Mouse (Mus musculus) frontal cortex, postnatal 14 days (tissue): ENCODE measurements at regions not wholly inside any gene's neighbourhood (a gene's known extent, or its start where the extent isn't known, plus 50 kb on each side); places are given as distances from the start of the nearest gene placed in this dataset.

Experiments
- DNase-seq, 2 experiments: peaks; one replicate each; pipeline ENCODE4 v3.0.0; 2022; ENCODE audit warnings: low spot score in 2 of 2

DNA sequence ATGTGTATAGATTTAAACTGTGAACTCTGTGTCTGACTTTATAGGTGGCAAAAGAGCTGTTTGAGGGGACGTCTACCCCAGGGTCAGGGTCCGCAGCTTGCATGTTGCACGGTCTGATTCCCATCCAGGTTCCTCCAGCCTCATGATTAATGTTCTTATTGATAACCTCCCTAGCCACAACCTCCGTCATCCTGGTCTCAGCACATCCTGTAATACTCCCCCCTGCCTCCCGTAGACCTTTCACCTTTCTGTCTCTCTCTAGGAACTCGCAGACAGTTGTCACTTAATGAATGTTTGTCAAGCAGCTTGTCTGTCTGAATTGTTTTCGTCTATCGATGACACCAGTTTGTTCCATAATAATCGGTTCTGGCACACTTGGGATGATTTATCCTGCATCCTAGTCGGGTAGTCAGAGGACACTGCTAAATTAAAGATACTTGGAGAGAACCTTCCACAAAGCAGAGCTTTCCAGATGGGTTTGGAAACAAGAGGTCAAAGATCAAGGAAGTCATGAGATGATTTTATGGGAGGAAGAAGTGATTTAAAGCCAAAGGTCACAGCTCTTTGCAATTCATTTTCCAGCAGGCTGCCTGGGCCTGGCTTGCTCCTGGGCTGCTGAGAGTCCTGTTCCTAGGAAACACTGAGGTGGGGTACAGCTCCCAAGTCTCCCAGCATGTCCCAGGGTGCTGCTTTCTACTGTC lies 435.9 kb downstream of the Prdm2 start:
- DNase-seq: no peak

DNA sequence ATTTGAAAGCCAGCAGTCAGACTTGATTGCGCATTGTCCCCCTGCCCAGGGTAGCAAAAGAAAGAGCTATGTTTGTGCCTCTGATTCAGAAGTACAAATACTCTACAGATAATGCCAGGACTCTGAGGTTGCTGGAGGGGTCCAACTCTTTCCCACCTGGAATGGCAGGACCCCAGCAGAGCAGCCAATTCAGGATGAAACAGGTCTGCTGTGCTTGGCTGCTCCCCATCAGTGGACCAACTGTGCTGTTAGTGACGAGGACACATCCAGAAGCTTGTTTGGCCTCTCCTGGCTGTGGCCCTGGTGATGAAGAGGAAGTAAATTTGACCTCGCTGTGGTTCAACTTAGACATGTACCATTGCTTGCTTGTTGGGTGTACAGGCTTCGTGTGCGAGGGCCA lies 437.8 kb downstream of the Prdm2 start:
- DNase-seq: no peak

DNA sequence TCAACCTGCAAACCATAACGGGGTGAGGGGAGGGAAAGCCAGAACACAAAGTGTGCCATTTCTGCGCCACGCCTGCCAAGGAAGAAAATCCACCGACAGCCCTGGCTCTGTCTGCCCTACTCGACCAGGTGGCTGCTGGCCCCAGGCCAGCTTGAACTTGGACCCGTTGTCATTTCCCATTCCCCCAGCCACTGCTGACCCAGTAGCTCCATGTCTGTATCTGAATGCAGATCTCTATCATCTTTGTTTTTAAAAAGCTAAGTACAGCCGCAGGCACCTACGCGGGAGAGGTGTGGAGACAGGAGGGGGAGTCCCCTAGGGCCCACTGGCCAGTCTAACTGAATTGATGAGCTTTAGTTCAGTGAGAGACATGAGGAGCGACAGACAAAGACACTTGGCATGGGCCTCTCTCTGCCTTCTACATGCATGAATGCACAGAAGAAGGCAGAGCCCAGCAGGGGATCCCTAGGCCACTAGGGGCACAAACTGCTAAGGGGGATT lies 439.1 kb downstream of the Prdm2 start:
- DNase-seq: no peak

DNA sequence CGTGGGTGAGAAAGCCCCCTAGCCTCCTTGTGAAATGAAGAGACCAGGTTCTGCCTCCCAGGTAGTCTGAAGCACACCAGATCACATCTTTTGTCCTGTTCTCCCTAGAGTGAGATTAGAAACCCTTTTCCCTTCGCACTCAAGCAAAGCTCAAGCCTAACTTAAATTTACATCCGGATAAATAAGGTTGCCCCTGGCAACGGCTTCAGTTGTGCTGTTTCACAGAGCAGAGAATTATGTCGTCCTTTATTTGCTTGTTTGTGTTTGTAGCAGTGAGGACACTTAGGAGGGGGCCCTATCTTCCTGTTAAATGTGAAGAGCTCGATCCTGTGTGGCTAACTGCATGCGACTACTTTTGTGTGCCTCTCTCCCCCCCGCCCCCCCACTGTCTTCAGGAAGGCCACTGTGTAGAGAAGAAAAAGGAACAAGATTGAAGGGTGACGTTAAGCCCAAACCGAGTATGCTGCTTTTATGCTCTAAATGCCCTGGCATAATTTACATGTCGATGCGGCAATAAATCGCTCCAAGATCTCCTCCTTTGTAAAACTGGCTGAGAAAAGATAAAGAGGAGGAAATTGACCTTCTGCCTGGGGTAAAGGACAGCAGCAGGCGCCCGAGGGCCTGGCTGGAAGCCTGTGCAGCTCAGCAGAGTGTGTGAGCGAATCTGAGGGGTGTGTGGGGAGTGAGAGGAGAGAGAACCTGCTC lies 439.9 kb downstream of the Prdm2 start:
- no peak for DNase-seq

DNA sequence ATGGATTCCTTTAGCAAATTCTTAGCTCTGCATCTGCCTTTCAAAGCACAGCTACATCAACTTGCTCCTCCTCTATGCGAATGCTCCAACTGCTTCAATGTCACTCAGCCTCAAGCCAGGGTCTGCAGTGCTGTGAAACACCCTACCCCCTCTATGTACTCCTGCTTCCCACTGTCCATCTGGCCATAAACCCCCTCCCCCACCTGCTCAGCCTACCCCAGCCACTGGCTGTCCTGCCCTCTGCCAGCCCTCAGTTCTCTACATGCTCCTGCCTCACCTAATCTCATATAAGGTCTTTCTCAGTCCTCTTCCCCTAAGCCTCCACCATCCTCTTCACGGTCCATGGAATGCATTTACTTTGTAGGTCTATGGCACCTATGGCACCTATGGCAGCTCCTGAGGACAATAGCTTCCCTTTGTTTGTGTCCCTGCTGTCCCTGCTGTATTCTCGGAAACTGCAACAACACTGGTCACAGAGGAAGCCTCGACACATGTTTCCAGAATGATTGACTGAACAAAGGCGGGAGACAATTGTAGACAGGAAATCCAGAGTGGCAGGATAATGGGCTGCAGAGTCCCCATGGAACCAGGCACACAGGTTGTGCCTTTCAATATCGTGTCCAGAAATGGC lies 441.2 kb downstream of the Prdm2 start:
- no peak for DNase-seq

DNA sequence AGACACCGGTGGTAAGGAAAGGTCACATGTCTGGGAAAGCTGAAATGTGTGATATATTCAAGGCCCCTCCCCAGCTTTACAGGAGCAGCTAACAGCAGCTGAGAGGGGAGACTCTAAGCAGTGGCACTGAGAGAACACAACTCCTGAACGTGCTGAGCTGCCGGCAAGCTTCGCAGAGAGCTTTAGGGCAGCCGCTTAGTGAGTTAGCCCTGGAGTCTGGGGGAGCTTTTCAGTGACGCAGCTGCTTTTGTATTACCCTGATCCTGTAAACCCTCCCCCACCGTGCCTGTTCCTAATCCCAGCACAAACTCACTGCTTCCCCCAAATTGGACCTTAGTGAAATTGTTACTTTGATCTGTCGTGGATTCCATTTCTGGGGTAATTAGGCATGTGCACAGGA lies 442.6 kb downstream of the Prdm2 start:
- DNase-seq: no peak

DNA sequence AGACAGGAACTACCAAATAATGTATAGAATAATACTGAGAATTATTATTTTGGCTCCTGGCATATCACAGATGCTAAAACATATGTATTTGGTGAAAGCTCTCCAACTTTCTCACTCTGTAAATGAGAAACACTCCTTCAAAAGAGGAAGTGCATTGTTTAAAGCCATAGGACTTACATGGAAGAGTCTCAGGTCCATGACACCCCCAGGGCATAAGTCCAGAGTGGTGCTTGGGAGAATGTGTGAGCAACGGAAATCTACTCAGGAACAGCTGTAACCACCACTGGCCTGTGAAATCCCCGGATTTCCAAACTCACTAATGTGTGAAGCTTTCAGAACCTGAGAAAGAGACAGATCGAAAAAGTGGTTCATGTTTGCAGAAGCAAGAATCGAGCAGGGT lies 445.1 kb downstream of the Prdm2 start:
- no peak for DNase-seq

DNA sequence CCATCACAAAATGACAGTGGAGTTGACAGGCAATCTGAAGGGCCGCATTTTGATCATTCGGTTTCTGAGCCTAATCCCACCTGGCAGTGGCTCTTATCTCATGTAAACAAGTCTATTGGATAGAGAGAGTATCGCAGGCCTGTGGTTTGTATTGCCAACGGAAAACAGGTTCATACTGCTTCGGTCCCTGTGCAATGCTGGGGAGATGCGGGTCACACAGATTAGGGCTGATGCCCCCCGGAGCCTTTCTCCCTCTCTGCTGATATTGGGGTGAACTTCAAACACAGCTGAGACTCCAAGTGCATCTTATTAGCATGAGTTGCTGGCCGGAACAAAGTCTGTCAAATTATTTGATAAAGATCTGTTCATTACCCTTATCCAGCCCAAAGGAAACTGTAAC lies 451.2 kb downstream of the Prdm2 start:
- DNase-seq: no peak

DNA sequence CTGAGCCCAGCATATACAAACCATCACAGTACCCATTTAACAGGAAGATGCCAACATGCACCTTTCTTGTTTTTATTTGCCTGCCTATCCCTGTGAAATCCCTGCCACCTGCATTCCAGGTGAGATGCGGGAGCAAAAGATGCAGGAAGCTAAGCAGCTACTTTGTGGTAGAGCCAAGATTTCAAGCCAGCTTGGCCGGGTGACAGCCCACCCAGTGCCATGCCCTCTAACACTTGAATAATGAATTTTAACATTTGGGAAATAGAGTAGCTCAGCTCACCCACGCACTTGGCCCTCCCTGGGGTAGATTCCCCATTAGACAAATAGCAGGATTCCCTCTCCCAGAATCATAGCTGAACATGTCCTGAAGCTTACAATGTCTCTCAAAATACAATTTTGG lies 454.7 kb downstream of the Prdm2 start:
- DNase-seq: no peak

DNA sequence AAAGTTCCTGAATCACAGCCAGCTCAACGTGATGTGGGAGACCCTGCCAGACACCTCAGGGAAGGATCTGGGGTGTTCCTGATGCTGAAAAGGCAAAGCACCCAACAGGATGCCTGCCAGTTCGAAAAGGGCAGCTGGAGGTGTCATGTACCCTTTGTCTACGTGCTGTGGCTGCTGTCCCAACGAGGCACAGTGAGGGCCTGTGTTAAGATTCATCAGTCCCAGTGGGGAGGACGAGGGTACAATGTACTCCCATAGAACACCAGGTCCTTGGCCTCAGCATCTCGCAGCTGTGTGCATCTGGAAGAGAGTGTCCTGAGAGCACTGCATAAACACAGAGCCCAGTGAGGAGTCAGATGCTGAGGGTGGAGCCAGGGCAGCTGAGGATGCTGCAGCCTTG lies 456.5 kb downstream of the Prdm2 start:
- DNase-seq: peak; percentile 13 to 48

DNA sequence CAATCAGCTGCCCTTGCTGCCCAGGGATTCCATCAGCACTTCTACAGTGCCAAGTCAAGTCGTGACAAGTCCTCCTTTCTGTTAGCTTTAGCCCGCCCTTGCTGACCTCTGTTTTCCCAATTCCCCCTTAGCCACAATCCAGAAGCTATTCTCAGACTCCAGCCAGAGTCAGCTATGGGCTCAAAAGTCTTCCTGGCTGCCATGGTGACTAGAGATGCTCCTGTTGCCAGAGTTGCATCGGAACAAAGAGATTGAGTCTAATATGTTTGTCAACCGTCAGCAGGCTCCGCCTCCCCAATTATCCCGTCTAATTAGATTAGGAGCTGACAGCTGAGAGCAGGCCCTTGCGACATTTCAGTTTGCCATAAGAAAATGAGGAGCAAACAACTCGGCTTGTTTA lies 462.9 kb downstream of the Prdm2 start:
- no peak for DNase-seq

DNA sequence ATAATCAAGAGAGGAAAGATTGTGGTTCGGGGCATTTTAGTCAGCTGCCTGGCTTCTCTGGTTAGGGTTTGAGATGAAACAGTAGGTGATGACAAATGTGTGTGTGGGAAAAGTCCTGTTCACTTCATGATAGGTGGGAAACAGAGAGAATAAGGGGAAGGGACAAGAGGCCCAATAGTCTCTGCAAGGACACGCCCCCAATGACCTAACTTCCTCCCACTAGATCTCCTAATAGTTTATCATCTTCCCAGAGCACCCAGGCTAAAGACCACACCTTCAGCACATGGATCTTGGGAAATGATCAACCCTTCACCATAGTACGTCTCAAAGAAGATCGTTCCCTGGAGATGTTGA lies 484.3 kb upstream of the Kazn start:
- DNase-seq: no peak

DNA sequence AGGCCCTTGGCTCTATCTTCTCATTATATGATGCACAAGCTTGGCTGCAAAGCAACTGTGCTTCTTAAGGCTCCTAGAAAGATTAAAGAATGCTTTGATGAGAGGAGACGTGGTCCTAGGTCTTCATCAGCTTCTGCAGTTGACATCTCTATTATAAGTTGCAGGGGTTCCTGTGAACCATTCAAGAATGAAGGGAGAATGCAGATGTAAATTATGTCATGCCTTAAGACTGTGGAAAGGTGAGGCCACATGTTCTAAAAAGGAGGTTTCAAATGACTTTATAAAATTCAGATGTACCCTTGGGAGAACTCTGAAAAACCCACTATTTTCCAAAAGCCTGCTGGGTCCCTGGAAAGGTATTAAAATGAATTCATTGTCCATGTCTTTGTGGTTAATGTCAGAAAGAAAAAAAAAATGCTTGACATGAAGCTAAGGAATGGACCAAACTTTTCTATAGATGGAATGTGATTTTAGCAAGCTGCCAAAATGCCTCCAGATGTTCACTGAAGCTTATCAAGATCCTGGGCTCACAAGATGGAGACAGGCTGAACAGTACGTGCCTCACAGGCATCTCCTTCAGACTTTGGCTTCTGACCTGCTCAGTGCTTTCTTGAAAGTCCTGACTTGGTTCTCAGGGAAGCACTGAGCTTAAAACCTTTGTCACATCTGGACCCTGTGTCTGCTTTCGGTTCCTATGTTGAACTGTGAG lies 483.8 kb upstream of the Kazn start:
- DNase-seq: no peak

DNA sequence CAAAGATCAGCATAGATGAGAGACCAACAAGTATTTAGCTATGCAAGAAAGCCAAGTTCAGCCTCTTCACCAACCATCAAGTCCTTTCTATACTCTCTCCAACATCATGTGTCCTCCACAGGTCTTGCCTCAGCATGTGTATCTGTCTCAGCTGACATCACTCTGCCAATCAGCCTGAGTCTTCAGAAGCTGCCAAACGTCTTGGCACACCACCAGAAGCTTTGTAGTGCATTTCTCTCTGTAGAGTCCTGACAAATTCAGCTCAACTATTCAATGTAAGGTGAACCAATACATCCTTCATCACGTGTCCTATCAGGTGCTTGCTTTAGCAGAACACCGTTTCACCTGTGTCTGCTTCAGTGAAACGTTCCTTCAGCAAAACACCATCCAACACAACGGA lies 462.4 kb upstream of the Kazn start:
- no peak for DNase-seq

DNA sequence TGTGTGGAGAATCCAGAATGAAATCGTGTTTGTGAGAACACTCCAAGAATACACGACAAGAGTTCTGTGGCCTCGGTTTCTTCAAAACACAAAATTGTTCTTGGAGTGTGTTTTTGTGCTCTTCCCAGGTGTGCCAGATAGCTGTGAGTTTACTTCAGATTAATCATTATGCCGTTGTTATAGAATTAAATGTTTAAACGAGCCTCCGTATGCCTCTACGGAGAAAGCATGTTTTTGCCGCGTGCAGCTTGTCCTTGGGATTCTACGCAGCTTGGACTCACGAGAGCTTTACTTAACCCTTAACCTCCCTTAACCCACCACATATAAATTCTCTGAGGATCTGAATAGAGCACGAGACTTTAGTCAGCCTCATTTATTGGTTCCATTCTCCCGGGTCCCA lies 455.7 kb upstream of the Kazn start:
- DNase-seq: no peak

DNA sequence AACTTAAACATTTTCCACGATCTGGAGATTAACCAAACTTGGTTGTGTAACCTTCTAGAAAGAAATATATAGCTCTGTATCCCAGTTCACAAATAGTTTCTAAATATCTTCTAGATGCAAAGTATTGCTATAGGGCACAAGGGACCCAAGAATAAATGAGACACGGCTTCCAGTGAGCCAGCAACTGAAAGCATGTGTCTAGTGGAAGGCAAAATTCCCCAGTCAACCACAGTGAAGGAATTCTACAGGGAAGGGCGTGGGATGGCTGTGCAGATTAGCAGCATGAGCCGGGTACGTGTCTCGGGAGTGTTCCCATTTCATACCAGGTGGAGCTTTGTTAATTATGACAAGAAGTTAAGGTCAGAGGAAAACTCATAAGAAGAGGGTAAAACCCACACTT lies 449.0 kb upstream of the Kazn start:
- DNase-seq: no peak

DNA sequence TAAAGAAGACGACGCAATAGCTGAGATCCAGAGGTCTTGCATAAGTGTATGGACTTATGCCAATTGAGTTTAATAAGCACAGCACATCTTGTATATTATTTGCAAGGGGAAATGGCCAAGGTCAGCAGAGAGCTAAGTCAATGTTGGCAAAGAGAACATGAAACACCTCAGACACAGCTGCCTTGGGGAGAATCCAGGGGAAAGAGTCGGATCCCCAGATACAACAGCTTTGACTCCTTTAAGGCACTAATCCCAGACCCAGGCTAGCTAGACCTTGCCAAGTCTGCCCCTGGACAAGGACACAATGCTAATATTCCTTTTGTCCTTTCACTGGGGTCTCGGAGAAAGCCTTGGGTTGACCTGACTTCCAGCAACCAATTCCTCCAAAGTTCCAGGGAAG lies 438.2 kb upstream of the Kazn start:
- no peak for DNase-seq

DNA sequence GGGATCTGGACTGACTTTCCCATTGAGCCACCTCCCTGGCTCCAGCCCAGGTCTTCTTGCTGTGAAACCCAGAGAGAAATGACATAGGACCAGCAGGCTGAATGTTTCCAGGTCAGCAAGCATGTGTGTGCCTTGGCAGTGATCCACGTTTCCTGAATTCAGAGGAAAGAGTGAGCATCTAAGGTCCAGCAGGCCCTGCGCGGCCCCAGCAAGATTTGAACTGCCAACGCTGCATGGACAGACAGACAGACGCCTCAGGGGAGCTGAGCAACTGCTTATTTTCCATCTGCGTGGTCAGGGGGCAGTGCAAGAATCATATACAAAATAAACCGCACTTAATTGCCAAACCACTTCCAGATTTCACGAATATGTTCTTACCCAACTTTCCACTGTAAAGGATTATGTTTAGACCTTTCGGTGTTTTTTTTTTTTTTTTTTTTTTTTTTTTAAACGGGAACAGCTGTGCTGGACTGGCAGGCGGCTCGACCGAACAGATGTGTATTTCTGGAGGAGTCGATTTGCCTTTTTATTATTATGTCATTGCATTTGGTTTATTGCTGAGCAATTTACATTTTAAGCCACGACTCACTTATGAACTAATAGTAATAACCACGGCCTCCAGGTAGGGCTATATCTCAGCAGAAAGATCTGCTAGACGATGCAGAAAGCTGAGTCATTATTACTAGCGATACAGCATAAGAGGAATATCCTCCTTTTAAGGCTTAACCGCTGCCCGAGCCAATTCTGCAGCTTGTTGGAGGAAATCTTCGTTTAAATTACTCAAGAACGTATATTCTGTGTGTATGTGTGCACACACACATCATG lies 435.7 kb upstream of the Kazn start:
- no peak for DNase-seq

DNA sequence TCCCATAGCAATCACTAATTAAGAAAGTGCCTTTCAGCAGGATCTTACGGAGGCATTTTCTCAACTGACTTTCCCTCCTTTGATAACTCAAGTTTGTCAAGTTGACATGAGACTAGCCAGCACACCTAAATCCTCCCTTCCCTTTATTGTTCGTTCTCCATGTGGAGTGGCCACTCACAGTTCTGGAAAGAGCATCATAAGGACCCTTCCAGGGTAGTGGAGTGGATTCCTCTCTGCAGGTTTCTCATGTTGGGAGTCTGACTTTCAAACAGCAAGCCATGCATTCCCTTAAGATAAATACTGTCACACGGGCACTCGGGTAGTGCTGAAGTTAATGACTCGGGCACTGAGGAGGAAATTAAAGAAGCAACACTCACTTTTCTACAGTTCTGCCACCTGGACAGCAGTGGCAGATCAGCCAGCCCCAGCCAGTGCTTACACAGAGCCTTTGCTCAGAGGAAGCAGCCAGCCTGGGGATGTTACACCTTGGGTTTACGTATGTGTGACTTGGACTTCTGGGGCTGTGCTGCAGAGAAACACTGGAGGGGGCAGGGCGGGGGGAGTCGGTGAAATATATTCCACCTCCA lies 432.8 kb upstream of the Kazn start:
- no peak for DNase-seq

DNA sequence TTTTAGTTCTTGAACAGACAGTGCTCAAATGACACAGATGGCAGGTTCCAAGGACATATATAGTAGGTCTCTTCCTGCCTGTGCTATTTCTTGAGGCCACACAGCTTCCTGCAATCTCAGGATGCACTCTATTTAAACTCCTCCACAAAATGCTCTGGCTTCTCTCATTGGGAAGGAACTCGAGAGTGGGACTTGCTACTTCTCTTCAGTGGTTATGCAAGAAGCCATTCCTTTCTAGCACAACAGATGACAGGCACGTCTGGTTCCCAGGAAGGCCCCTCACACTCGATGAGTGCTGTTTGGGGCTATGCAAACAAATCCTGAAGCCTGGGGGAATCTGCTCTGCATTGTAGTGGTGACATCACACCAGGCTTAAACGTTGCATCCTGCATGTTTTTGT lies 425.6 kb upstream of the Kazn start:
- no peak for DNase-seq

DNA sequence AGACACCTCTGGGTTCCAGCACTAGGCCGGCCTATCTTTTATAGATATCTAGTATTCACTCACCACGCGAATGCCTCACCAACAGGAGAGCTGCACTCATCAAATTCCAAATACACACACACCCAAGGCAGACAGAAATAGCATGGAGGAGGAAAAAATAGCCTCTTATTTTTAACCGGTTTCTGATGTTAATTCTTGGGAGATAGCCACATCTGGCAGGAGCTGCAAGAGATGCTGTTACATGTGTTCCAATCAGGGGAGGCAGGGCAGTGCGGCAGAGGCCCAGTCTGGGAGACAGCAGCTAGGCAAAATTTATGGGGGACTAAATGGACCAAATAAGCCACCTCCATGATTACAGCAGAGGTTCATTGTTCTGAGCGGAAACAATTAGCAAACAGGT lies 419.0 kb upstream of the Kazn start:
- DNase-seq: no peak
